Mouse (Mus musculus): ENCODE results near the gene Gm28047.

- TF ChIP-seq POLR2A (IDR thresholded peaks at IDR 0.05; ENCODE audit: borderline replicate concordance, low read depth, low read length) (no peak), CTCF (IDR thresholded peaks at IDR 0.05; ENCODE audit: low read depth, low read length) (no peak)
Observed at GRCm38 (mm10) chr15:102592674-102593073, 32.2 kb downstream of the Gm28047 start.

Measured in bone marrow macrophage, adult 2 months (primary cell).